Mouse (Mus musculus) heart, embryonic 15.5 days (tissue): ENCODE data around the gene Bcl9l. TPM values are rescaled to one million over a fixed set of nuclear protein-coding genes. Genes with fewer than 3 reads are reported as not detected.
"Not testable (repeated sequence)": the region's sequence is repeated elsewhere in the genome, so short reads cannot be mapped to it uniquely, and the experiment has no call there.

Source experiments
- ATAC-seq: fragments of 200-750 bp; cut with Nextera tagmentation; replicated peaks from 2 replicates; pipeline ENCODE4 v1.8.0; 2017; ENCODE audit warnings: low read depth, moderate TSS enrichment; ENCODE audit not compliant: insufficient number of reproducible peaks, insufficient read depth, low FRiP score
- H3K27ac ChIP-seq: fragments of 300-500 bp; sonication (generic); 2 replicates; pipeline ENCODE4 v1.5.1; 2015; ENCODE audit warnings: mild to moderate bottlenecking, inconsistent platforms
- H3K27me3 ChIP-seq: fragments of 300-500 bp; sonication (generic); 2 replicates; pipeline ENCODE4 v1.6.1; 2015; ENCODE audit warnings: inconsistent platforms
- H3K36me3 ChIP-seq: fragments of 300-500 bp; sonication (generic); 2 replicates; pipeline ENCODE4 v1.6.1; 2015; ENCODE audit warnings: mild to moderate bottlenecking, inconsistent platforms
- H3K4me1 ChIP-seq: fragments of 300-500 bp; sonication (generic); replicated peaks from 2 replicates; pipeline ENCODE4 v1.6.1; 2015; ENCODE audit warnings: inconsistent platforms
- H3K4me2 ChIP-seq: fragments of 300-500 bp; sonication (generic); 2 replicates; pipeline ENCODE4 v1.6.1; 2015; ENCODE audit warnings: inconsistent platforms, mild to moderate bottlenecking, moderate library complexity
- H3K4me3 ChIP-seq: fragments of 300-500 bp; sonication (generic); 2 replicates; pipeline ENCODE4 v1.5.1; 2015; ENCODE audit warnings: mild to moderate bottlenecking, inconsistent platforms
- H3K9ac ChIP-seq: fragments of 300-500 bp; sonication (generic); 2 replicates; pipeline ENCODE4 v1.6.1; 2015; ENCODE audit warnings: mild to moderate bottlenecking, inconsistent platforms
- H3K9me3 ChIP-seq: fragments of 300-500 bp; sonication (generic); replicated peaks from 2 replicates; pipeline ENCODE4 v1.6.1; 2016; ENCODE audit warnings: inconsistent platforms
- WGBS: fragments of 180-500 bp; shearing (Covaris S2); methylation state at CpG from one replicate; pipeline ENCODE4 v1.1.7; 2015; ENCODE audit warnings: mixed read lengths; 5-methylcytosine and 5-hydroxymethylcytosine counted together
- polyA plus RNA-seq: library from polyadenylated mRNA; unstranded; fragments of >200 nt; fragmentation: Nextera tagmentation; extraction: Ambion mirVana; gene quantifications from 2 replicates; pipeline ENCODE4 v1.2.1, GENCODE M21; 2015

Bcl9l gene
- 9.1 and 12.6 TPM in 2 replicates for polyA plus RNA-seq

DNA sequence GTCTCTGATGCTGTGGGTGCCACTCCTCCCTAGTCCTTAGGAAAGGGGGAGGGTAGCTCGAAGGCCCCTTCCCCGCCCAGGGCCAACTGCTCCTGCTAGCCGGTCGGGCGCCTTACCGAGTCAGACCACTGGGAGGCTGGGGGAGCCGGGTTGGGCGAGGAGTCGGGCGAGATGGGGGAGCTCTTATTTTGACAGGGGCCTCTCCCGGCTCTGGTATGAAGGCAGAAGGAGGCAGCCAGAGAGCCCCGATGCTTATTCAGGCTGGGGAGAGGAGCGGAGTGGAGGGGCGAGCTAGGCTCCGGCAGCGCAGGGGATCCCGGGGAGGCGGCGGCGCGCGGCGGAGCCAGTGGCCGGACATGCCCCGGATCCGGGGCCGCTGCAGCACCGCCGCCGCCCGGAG, at the start of gene Bcl9l:
Bcl9l (plus strand) TSS at position 274 of the 400 bp plus-strand sequence.
- Histone ChIP-seq H3K36me3 (no peaks in the 10 kb centered on the region), H3K27me3 (no peaks in the 10 kb centered on the region), H3K27ac (peak within 1 kb of the TSS; percentile 93), H3K4me3 (peak within 1 kb of the TSS; percentile 87), H3K9ac (peak within 1 kb of the TSS; percentile 97), H3K4me1 (peaks cover 57% of the 10 kb centered on the region), H3K4me2 (peak within 1 kb of the TSS; percentile 85), H3K9me3 (no peaks in the 10 kb centered on the region)
- peak; percentile 53 for ATAC-seq
- whole genome bisulfite sequencing: 0% methylated on average over 31 of the region's 31 CpGs

DNA sequence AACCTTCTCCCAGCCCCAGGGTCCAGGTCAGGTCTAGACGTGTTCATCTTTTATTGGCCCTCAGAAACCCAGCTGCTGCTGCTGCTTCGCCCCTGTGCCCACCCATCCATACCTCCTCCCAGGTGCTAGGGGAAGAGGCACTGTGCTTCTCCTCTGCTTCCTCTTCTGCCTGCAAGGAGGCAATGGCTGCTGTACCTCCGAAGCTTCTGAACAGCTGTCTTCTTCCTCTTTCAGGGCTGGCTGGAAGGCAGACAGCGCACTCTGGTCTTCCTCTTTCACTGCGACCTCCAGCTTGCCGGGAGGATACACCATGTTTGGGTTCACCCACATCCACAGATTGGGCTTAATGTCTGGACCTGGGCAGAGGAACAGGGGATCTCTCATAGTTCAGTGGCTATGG, 46.9 kb upstream of the Bcl9l start:
- H3K36me3 ChIP-seq: no peaks in the 10 kb centered on the region
- WGBS: 72% methylated on average over 6 of the region's 6 CpGs
- no peak overlapping the region for H3K4me3 ChIP-seq
- no peak for ATAC-seq
- H3K4me1 ChIP-seq: no peaks in the 10 kb centered on the region
- no peaks in the 10 kb centered on the region for H3K27me3 ChIP-seq
- no peak overlapping the region for H3K27ac ChIP-seq
- no peaks in the 10 kb centered on the region for H3K9me3 ChIP-seq
- no peak overlapping the region for H3K4me2 ChIP-seq
- H3K9ac ChIP-seq: no peak overlapping the region

DNA sequence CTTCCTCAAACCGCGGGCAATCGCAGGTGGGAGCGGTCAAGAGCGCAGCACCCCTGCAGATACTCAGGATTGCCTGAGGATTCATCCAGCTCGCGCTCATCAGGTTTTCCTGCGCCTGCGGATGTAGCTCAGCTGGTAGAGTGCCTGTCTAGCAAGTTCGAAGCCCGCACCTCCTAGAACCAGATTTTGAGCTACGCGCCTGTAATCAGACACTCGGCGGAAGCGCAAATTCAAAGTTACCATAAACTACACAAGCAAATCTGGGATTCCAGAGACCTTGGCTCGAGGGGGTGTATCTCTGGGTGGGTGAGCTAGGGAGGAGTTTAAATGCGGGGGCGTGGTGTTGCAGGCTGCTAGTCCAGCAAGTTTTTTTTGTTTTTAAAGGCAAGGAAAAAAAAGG, 41.7 kb upstream of the Bcl9l start, which contains the start of gene Foxr1:
Foxr1 (minus strand) TSS at position 176 of the 400 bp plus-strand sequence.
- no peaks in the 10 kb centered on the region for H3K9me3 ChIP-seq
- no peak for ATAC-seq
- no peaks in the 10 kb centered on the region for H3K36me3 ChIP-seq
- H3K4me2 ChIP-seq: no peak within 1 kb of the TSS
- H3K27ac ChIP-seq: no peak within 1 kb of the TSS
- H3K4me3 ChIP-seq: no peak within 1 kb of the TSS
- no peaks in the 10 kb centered on the region for H3K4me1 ChIP-seq
- H3K27me3 ChIP-seq: no peaks in the 10 kb centered on the region
- 57% methylated on average over 19 of the region's 19 CpGs for WGBS
- H3K9ac ChIP-seq: no peak within 1 kb of the TSS

DNA sequence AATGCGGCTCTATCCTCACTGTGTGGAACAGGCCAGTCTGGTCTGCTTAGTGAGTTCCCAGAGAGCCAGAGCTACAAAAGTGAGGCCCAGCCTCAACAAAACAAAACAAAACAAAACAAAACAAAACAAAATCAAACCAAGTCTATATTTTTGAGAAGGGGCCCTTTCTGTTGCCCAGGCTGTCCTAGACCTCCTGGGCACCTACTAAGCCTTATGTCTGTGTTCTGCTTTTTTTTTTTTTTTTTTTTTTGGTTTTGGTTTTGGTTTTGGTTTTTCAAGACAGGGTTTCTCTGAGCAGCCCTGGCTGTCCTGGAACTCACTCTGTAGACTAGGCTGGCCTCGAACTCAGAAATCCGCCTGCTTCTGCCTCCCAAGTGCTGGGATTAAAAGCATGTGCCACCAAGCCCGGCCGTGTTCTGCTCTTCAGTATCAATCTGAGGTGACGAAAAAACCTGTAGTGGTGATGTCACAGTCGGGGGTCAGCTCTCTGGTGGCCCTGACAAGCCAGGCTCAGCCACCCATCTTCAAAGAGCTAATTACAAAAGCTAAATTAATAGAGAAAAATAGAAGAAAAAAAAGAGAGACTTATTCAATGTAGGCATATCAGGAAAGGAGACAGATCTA, 38.1 kb upstream of the Bcl9l start:
- H3K27me3 ChIP-seq, H3K27ac ChIP-seq, H3K4me1 ChIP-seq, H3K4me3 ChIP-seq, H3K36me3 ChIP-seq, H3K4me2 ChIP-seq, H3K9me3 ChIP-seq, H3K9ac ChIP-seq, ATAC-seq: not testable (repeated sequence)
- WGBS: 72% methylated on average over 7 of the region's 7 CpGs

DNA sequence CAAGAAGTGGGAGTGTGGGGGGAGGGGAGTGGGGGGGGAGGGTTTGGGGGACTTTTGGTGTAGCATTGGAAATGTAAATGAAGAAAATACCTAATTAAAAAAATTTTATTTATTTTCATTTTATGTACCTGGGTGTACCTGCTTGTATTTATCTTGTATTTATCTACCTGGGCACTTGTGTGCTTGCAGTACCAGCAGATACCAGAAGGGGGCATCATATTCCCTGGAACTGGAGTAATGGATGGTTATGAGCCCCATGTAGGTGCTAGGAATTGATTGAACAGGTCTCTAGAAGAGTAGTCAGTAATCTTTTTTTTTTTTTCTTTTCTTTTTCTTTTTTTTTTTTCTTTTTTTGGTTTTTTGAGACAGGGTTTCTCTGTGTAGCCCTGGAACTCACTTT, 32.2 kb upstream of the Bcl9l start:
- Histone ChIP-seq H3K27me3 (peaks cover 26% of the 10 kb centered on the region), H3K36me3 (no peaks in the 10 kb centered on the region), H3K27ac (no peak overlapping the region), H3K4me1 (peaks cover 9% of the 10 kb centered on the region; the same call in 1 of the 2 replicates), H3K4me3 (no peak overlapping the region), H3K9me3 (no peaks in the 10 kb centered on the region), H3K9ac (no peak overlapping the region), H3K4me2 (no peak overlapping the region)
- no peak for ATAC-seq

DNA sequence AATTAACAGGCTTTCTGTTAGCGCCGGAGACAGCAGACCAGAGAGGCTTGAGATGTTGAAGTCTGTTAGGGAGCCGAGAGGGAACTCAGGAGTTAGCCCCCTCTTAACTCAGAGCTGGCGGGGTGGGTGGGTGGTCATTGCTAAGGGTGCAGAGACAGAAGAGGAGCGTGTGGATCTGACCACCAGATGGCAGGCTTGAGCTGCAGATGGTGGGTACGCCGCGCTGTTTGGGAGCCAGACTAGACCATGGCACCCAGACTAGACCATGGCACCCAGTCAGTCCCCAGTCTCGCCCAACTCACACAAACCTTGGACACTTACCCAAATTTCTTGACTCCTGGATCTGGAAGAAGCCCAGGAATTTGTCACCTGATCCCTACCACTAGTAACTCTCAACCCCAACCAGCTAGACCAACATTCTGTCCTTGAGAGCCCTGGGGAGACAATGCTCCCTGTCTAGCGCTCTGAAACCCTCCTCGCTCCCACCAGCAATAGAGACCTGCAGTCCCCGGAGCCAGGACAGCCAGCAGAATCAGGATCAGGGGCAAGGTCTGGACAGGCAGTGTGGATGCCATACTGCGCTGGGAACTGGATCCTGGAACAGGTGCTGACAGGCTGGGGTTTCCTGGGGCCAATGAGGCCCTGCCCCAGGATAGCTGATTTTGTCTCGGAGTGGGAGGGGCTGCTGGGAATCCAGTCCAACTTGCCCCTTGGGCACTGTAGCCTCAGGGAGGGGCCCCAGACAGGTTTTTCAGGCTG, 28.3 kb upstream of the Bcl9l start:
- 0 out of 2 replicates have a peak overlapping the region, but pooled peaks have one; percentile 8 for H3K4me2 ChIP-seq
- peaks cover 46% of the 10 kb centered on the region for H3K27me3 ChIP-seq
- H3K9me3 ChIP-seq: no peaks in the 10 kb centered on the region
- 7% methylated on average over 14 of the region's 14 CpGs for WGBS
- no peak overlapping the region for H3K9ac ChIP-seq
- no peak overlapping the region for H3K27ac ChIP-seq
- H3K4me1 ChIP-seq: peaks cover 9% of the 10 kb centered on the region; the same call in 1 of the 2 replicates
- H3K36me3 ChIP-seq: no peaks in the 10 kb centered on the region
- peak; percentile 76; the same call in 1 of the 2 replicates for ATAC-seq
- H3K4me3 ChIP-seq: no peak overlapping the region

DNA sequence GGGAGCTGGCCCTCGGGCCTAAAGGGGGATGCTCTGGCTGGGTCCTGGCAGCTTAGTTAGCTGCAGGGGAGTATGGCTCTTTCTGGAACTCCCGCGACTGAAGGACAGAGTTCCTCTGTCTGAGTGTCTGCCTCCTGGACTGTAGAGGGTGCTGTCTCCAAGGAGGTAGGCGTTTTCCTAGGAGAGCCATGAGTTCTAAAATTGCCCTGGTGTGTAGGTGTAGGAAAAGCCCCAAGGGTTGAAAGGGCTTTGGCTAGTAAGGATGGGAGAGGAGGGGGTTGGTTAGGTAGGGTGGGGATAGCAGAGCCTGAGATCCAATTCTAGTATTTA, 27.8 kb upstream of the Bcl9l start, which contains the start of gene Upk2:
Upk2 (minus strand) TSS at position 86 of the 330 bp plus-strand sequence.
- ATAC-seq: no peak
- WGBS: 30% methylated on average over 4 of the region's 4 CpGs
- Histone ChIP-seq H3K4me3 (no peak within 1 kb of the TSS), H3K27me3 (peaks cover 46% of the 10 kb centered on the region), H3K4me2 (0 out of 2 replicates have a peak within 1 kb of the TSS, but pooled peaks have one; percentile 8), H3K9me3 (no peaks in the 10 kb centered on the region), H3K4me1 (peaks cover 9% of the 10 kb centered on the region; the same call in 1 of the 2 replicates), H3K36me3 (no peaks in the 10 kb centered on the region), H3K9ac (no peak within 1 kb of the TSS), H3K27ac (no peak within 1 kb of the TSS)

DNA sequence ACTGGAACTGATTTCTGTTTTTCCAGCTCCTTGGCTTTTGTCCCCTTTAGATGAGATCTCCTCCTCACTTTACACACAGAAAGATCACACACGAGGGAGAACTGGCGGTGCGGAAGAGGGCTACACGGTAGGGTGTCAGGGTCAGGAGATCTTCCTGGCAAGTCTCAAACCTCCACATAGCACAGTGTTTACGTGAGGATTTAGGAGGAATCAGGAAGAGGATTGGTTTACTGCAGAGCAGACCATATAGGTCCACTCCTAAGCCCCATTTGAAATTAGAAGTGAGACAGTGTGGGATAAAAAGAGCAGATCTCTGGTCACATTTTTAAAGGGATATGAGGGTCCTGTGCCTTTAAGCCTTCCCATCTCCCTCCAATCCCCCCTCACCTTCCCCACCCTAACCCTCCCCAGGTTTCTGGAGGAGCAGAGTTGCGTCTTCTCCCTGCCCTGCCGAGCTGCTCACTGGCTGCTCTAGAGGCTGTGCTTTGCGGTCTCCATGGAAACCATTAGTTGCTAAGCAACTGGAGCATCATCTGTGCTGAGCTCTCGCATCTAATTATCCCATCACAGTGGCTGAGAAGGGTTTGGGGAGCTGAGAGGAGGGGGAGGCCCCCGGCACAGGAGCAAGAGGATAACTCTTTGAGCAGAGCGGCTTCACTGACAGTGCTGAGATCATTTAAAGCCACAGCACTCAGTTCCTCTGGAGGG, 25.4 kb upstream of the Bcl9l start:
- H3K4me2 ChIP-seq: no peak overlapping the region
- H3K27me3 ChIP-seq: peaks cover 46% of the 10 kb centered on the region
- H3K36me3 ChIP-seq: no peaks in the 10 kb centered on the region
- H3K9me3 ChIP-seq: no peaks in the 10 kb centered on the region
- peaks cover 9% of the 10 kb centered on the region; the same call in 1 of the 2 replicates for H3K4me1 ChIP-seq
- 11% methylated on average over 11 of the region's 11 CpGs for WGBS
- H3K4me3 ChIP-seq: no peak overlapping the region
- H3K9ac ChIP-seq: no peak overlapping the region
- H3K27ac ChIP-seq: no peak overlapping the region
- ATAC-seq: no peak; the same call in 1 of the 2 replicates

DNA sequence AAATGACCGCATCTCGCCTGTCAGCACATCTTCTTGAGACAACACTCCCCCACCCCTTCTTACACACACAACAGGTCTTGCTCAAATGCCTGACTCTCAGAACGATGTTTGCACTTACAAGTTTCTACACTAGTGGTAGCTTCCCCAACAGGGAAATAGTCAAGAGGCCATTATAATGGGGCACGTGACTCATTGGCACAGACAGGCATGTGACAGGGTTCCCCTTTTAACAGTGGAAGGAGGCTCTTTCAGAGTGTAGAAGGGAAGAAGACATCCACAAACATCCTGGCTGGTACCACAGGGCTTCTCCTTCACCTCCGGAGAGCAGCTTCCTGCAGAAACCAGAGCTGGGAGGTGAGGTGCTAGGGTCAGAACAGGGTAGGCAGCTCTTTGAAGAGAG, 20.7 kb upstream of the Bcl9l start:
- Histone ChIP-seq H3K4me1 (no peaks in the 10 kb centered on the region), H3K4me2 (no peak overlapping the region), H3K4me3 (no peak overlapping the region), H3K9ac (no peak overlapping the region), H3K27me3 (peaks cover 8% of the 10 kb centered on the region; the same call in 1 of the 2 replicates), H3K36me3 (no peaks in the 10 kb centered on the region), H3K27ac (no peak overlapping the region), H3K9me3 (no peaks in the 10 kb centered on the region)
- ATAC-seq: no peak
- WGBS: 71% methylated on average over 5 of the region's 5 CpGs

DNA sequence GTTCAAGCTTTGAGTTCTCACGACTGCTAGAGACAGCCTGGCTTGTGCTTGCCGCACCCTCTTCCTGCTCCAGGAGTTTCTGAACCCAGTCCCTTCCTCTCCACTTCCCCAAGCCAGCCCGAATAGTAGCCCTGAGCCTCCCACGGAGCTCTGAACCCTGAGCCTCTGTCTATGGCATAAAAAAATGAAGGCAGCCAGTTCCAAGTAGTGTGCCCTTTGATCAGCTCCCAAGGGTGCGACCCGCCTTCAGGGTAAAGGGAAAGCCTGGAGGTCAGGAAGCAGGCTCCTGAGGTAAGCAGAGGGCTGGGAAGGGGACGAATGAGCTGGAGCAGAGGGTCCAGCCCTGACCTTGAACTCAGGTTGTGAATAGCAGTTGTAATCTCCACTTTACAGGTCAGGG, 14.4 kb upstream of the Bcl9l start:
- Histone ChIP-seq H3K36me3 (no peaks in the 10 kb centered on the region), H3K9ac (no peak overlapping the region), H3K9me3 (no peaks in the 10 kb centered on the region), H3K27ac (no peak overlapping the region), H3K4me2 (no peak overlapping the region), H3K27me3 (peaks cover 3% of the 10 kb centered on the region; the same call in 1 of the 2 replicates), H3K4me1 (no peaks in the 10 kb centered on the region), H3K4me3 (no peak overlapping the region)
- WGBS: 56% methylated on average over 7 of the region's 7 CpGs
- no peak for ATAC-seq

DNA sequence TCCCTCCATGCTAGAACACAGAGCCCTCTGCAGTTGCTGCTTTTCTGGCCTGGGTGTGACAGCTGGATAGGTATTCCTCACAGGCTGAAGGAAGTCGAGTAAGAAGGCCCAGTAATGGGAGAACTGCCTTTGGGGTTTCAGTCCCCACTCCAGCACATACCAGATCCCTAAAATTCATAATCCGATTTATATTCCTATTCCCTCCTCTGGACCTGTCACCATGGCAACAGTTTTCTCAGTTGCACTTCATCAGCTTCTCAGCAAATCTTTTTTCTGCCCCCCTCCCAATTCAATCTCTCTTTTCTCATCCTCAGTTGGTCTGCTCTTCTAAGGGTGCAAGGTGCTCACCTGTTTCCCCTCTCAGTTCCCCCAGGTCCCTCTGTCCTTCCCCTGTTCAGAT, 13.8 kb upstream of the Bcl9l start:
- no peaks in the 10 kb centered on the region for H3K4me1 ChIP-seq
- no peaks in the 10 kb centered on the region for H3K9me3 ChIP-seq
- peaks cover 3% of the 10 kb centered on the region; the same call in 1 of the 2 replicates for H3K27me3 ChIP-seq
- H3K4me2 ChIP-seq: no peak overlapping the region
- WGBS: 48% methylated on average over 2 of the region's 2 CpGs
- no peak overlapping the region for H3K9ac ChIP-seq
- no peak overlapping the region for H3K27ac ChIP-seq
- no peak overlapping the region for H3K4me3 ChIP-seq
- no peaks in the 10 kb centered on the region for H3K36me3 ChIP-seq
- ATAC-seq: no peak
